Mouse (Mus musculus): ENCODE measurements around the gene N4bp2l2.

DNA sequence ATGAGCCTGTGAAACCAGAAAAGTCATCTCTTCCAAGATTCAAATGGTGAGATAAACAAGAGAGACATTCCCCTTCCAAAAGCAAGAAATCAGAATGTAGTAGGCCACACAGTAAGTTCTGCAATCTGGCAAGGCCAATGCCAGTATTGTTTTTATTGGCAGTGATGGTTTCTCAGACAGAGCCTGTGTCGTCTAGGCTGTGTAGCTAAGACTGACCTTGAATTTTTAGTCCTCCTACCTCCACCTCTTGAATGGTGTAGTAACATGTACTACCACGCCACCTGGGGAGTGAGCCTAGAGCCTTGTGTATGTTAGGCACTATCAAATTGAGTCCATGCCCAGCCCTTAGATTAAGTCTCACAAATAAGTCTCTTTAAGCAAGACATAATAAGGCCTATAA lies 36.3 kb downstream of the N4bp2l2 start:
- TF ChIP-seq POLR2A (IDR thresholded peaks at IDR 0.05; ENCODE audit: low read depth, low read length) (no peak), CTCF (conservative IDR thresholded peaks at IDR 0.05; ENCODE audit: insufficient read depth, insufficient read length, low read depth, low read length) (no peak)
